Mouse (Mus musculus): ENCODE measurements around the gene Tpm3. TPM values are rescaled to one million over a fixed set of nuclear protein-coding genes. Genes with fewer than 3 reads are reported as not detected.

Tpm3 gene
- polyA plus RNA-seq, 1 experiment from 2014 or later = 396 TPM

DNA sequence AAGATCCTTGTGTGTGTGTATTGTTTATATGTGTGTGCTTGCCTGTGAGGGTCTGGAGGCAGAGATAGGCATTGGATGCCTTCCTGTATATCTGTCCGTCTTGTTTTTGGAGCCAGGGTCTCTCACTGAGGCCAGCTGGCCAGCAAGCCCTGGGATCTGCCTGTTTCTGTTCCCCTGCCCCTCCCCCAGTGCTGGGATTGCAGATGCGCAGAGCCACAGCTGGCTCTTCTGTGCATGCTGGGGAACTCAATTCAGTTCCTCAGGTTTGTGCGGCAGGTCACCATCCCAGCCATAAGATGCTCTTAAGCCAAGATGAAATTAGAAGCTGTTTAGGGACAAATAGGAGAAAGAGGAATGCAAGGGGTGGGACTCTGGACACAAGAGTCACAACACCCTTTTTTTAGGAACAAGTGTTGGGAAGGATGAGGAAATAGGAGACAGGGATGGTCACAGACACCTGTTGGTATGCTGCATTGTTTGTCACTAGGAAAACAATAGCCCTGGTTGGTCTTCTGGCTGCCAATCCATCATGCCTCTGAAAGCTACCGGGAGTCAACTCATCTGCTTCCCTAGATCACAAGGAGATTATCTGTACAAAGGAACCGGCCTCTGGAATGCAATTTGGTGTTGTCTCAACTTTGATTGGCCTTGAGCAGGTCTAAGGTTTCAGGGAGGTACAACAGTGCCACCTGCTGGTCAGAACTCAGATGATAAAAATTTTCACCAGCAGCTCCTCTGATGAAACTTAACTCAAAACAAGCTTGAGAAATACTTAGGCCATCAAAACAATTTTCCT is 4.7 kb downstream of the Tpm3 start:
- no peak overlapping the region for H3K27ac ChIP-seq
- H3K4me2 ChIP-seq (replicated peaks) = no peak overlapping the region
- ATAC-seq = no peak
- peaks cover 30% of the 10 kb centered on the region for H3K4me1 ChIP-seq (replicated peaks)
- H3K9ac ChIP-seq (replicated peaks) = no peak overlapping the region
- no peak overlapping the region for H3K4me3 ChIP-seq (replicated peaks)
- no peaks in the 10 kb centered on the region for H3K27me3 ChIP-seq
- no peaks in the 10 kb centered on the region for H3K36me3 ChIP-seq
- WGBS = 4% methylated on average over 5 of the region's 5 CpGs
- H3K9me3 ChIP-seq = no peaks in the 10 kb centered on the region

DNA sequence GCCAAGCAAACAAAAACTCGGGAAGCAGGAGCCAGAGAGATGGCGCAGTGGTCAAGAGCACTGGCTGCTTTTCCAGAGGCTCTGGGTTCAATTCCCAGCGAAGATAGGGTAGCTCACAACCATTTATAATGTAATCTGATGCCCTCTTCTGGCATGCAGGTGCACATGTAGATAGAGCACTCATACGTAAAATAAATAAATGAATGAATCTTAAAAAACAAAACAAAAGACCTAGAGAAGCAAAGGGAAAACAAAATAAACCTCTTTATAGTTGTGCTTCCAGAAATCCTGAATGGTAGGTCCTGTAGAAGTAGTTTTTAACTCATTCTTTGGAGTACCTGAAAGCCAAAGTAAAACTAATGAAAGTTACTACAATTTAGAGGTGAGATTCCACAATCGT is 5.8 kb downstream of the Tpm3 start:
- Histone ChIP-seq H3K27ac (no peak overlapping the region), H3K9ac (replicated peaks) (no peak overlapping the region), H3K4me1 (replicated peaks) (peaks cover 41% of the 10 kb centered on the region), H3K9me3 (no peaks in the 10 kb centered on the region), H3K36me3 (no peaks in the 10 kb centered on the region), H3K4me3 (replicated peaks) (no peak overlapping the region), H3K4me2 (replicated peaks) (no peak overlapping the region), H3K27me3 (no peaks in the 10 kb centered on the region)
- WGBS = 53% methylated on average over 5 of the region's 5 CpGs
- ATAC-seq = no peak

DNA sequence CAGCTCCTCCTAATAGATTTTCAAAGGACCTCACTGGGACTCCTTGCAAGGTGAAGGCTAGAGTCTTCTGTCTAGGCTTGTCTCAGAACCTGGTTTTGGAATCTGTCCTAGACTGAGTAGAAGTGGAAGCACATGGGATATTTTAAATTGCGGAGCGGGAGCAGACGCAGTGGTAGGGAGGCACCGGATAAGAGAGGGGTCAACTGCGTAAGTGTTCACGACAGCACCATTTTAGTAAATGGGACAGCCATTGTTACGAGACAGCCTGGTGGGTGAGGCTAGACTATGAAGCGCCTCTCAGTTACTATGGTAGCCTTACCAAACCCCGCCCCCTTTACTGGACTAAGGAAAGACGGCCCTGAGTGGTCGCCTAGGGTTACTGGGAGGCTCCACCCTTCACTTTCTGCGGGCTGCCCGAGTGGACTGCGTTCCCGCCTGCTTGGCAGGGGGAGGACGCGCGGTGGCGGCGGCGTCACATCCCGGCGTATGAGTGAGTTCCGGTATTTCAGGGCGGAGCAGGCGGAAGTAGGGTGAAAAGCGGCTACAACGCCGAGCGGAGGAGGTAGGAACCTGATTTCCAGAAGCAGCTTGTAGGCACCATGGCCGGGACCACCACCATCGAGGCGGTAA is 6.8 kb downstream of the Tpm3 start:
- ATAC-seq = peak; percentile 97
- H3K4me2 ChIP-seq (replicated peaks) = peak overlapping the region; percentile 87
- under 1% methylated on average over 33 of the region's 33 CpGs for WGBS
- H3K9me3 ChIP-seq = no peaks in the 10 kb centered on the region
- H3K4me1 ChIP-seq (replicated peaks) = peaks cover 51% of the 10 kb centered on the region
- no peaks in the 10 kb centered on the region for H3K27me3 ChIP-seq
- H3K9ac ChIP-seq (replicated peaks) = peak overlapping the region; percentile 96
- H3K36me3 ChIP-seq = no peaks in the 10 kb centered on the region
- peak overlapping the region; percentile 94 for H3K27ac ChIP-seq
- H3K4me3 ChIP-seq (replicated peaks) = peak overlapping the region; percentile 97

DNA sequence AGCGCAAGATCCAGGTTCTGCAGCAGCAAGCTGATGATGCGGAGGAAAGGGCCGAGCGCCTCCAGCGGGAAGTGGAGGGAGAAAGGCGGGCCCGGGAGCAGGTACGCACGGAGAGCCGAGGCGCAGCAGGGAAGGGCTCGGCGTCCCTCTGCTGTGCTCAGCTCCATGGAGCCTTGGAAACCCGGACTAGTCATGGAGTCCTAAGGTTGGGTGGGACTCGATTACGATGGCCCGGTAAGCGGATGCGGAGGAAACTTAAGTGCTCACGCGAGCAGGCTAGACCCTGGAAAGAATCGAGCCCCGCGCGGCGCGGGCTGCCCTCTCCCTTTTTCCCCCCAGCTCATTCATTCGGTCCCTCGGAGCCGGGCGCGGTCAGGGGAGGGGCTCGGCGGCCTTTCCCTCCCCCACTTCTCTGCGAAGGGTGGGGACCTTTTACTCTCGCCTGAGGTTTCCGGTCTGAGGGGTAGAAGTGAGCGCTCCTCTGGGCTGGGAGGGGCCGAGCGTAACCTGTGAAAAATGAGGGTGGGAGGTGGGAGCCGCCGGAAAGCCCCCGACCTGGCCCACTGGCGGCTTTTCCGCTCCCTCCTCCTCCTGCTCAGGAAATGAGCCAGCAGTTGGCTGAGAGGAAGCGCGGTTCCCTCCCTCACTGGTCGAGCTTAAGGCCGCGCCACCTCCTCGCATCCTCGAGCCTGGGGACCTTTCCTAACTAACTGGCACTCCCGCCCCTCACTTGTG is 7.5 kb downstream of the Tpm3 start:
- H3K4me3 ChIP-seq (replicated peaks) = peak overlapping the region; percentile 97
- under 1% methylated on average over 51 of the region's 53 CpGs for whole genome bisulfite sequencing
- H3K9me3 ChIP-seq = no peaks in the 10 kb centered on the region
- ATAC-seq = peak; percentile 78
- no peaks in the 10 kb centered on the region for H3K36me3 ChIP-seq
- H3K4me2 ChIP-seq (replicated peaks) = peak overlapping the region; percentile 87
- peak overlapping the region; percentile 94 for H3K27ac ChIP-seq
- H3K27me3 ChIP-seq = no peaks in the 10 kb centered on the region
- H3K4me1 ChIP-seq (replicated peaks) = peaks cover 57% of the 10 kb centered on the region
- peak overlapping the region; percentile 96 for H3K9ac ChIP-seq (replicated peaks)

DNA sequence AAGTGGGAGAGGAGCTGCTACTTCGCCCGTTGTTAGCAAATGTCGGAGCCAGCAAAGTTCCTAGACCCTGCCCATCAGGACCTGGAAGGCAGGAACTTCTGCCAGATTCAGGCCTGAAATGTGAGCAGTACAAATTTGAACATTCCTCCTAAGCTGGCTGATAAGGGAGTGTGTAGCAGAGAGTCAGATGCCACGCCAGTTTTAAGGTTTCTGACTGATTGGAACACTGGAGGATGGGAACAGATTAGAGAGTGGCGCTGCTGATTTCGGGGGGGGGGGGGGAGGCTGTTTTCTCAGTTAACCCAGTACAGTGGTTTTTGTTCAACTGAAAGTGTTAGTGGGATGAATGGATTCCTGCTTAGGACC is 8.0 kb downstream of the Tpm3 start:
- ATAC-seq = no peak
- Histone ChIP-seq H3K9me3 (no peaks in the 10 kb centered on the region), H3K9ac (replicated peaks) (peak overlapping the region; percentile 96), H3K4me1 (replicated peaks) (peaks cover 57% of the 10 kb centered on the region), H3K27ac (peak overlapping the region; percentile 94), H3K36me3 (no peaks in the 10 kb centered on the region), H3K4me3 (replicated peaks) (peak overlapping the region; percentile 97), H3K4me2 (replicated peaks) (peak overlapping the region; percentile 87), H3K27me3 (no peaks in the 10 kb centered on the region)
- 0% methylated on average over 6 of the region's 6 CpGs for WGBS

DNA sequence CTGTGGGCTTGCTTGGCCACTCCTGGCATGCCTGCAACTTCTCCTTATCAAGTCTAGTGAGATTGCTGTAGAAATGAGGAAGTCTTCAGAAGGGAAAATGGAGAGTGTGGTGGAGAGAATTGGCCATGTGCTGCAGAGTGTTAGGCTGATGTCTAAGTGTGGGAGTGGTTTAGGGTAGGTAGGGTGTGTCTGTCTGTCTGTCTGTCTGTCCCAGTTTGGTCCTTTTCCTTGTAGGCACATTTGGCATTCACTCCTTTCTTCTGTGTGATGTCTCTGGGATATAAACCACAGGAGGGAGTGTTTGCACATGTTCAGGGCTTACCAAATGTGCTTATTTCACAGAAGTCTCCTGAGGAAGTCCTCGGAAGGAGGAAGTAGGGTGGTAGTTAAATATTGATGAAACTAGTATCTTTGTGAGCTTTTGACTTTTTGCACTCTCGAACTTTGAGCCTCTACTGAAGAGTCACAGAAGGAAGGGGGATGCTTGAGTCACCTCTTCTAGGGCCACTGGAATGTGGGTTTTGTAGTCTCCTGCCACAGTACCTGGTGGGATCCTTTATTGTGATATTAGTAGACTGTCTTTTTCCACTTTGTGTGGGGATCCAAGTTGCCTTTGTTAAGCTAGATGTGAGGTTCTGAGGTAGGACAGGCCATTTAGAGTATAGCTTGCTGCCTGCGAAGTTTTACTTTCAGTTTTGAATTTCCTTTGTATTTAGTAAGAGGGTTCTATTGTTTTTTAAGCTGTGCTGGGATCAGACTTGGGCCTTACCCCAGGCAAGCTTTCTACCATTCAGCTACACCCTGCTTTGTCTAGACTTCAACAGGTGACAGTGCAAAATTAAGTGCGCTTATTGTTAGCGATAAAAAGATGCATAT is 9.2 kb downstream of the Tpm3 start:
- H3K4me3 ChIP-seq (replicated peaks) = peak overlapping the region; percentile 97
- peak overlapping the region; percentile 41; the same call in 1 of the 2 replicates for H3K9ac ChIP-seq (replicated peaks)
- peak overlapping the region; percentile 87 for H3K4me2 ChIP-seq (replicated peaks)
- peaks cover 57% of the 10 kb centered on the region for H3K4me1 ChIP-seq (replicated peaks)
- no peak for ATAC-seq
- H3K27ac ChIP-seq = no peak overlapping the region
- 81% methylated on average over 5 of the region's 5 CpGs for WGBS
- no peaks in the 10 kb centered on the region for H3K9me3 ChIP-seq
- H3K27me3 ChIP-seq = no peaks in the 10 kb centered on the region
- peaks cover 4% of the 10 kb centered on the region; the same call in 1 of the 2 replicates for H3K36me3 ChIP-seq

DNA sequence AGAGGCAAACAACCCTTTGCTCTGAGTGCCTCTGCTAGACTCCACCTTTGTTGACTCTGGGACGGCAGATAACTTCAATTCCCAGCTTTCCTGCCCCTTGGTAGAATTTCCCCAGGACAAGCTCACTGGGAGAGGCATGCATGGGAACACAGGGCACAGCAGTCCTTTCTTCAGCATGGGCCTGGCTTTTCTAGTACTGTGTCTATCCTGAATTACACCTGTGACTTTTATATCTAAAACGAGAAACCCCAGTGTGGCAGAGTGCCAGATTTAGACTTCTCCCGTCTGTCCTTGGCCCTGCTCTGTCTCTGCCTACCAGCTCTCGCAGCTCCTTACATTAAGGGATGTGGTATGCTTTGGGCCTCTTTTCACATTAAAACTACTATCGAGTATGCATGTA is 10.6 kb downstream of the Tpm3 start:
- ATAC-seq = no peak
- Histone ChIP-seq H3K9me3 (no peaks in the 10 kb centered on the region), H3K4me3 (replicated peaks) (no peak overlapping the region), H3K27me3 (no peaks in the 10 kb centered on the region), H3K36me3 (peaks cover 17% of the 10 kb centered on the region), H3K27ac (no peak overlapping the region), H3K4me2 (replicated peaks) (peak overlapping the region; percentile 15; the same call in 1 of the 2 replicates), H3K4me1 (replicated peaks) (peaks cover 51% of the 10 kb centered on the region), H3K9ac (replicated peaks) (no peak overlapping the region)
- 72% methylated on average over 5 of the region's 5 CpGs for WGBS

DNA sequence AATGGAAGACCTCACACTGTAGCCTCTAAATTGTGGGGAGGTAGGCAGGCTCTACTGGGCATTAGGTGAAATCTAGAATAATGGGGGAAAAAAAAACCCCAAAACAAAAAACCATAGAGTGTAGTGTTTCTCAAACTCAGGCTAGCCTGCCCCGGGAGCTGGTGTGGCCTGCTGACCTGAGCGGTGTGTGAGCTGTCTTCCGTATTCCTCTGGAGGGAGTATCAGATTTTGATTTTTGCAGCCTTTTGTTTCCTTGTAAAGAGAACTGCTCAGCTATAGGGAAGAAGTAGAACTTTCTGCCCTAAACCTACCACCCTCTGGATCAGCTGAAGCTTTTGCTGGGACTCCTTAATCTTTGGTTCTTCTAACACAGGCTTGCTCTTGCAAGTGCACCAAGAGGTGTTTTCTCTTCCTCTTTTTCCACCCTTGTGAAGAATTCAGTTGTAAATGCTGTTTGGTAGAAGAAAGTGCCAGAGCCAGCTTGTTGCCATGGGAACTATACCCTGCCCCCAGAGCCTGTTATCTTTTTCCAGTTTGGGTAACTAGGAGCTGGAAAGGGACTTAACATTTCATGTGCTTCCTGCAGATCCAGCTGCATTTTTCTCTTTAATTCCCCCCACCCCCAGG is 11.4 kb downstream of the Tpm3 start:
- Histone ChIP-seq H3K4me2 (replicated peaks) (peak overlapping the region; percentile 28), H3K4me1 (replicated peaks) (peaks cover 48% of the 10 kb centered on the region), H3K27me3 (no peaks in the 10 kb centered on the region), H3K9ac (replicated peaks) (peak overlapping the region; percentile 28; the same call in 1 of the 2 replicates), H3K4me3 (replicated peaks) (no peak overlapping the region), H3K27ac (peak overlapping the region; percentile 62), H3K9me3 (no peaks in the 10 kb centered on the region), H3K36me3 (peaks cover 25% of the 10 kb centered on the region)
- WGBS = 52% methylated on average over 3 of the region's 3 CpGs
- no peak for ATAC-seq

DNA sequence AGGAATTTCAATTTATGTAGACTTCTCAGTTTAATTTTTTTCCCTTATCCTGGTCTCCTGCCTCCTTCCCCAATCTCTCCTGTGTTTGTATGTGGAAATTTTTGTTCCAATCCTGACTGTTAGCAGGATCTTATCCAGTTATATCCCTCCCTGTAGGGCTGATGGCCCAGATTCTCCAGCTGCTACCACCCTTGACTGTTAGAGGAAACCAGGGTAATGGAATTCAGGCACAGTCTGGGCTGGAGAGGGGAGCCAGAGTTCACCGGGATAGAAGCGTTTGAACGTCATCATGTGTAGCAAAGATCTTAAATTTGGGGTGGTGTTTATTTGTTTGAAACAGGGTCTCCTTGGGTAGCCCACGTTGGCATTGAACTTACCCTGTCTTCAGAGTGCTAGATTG is 12.3 kb downstream of the Tpm3 start:
- Histone ChIP-seq H3K27me3 (no peaks in the 10 kb centered on the region), H3K9ac (replicated peaks) (no peak overlapping the region), H3K36me3 (peaks cover 35% of the 10 kb centered on the region), H3K4me1 (replicated peaks) (peaks cover 45% of the 10 kb centered on the region), H3K9me3 (no peaks in the 10 kb centered on the region), H3K4me2 (replicated peaks) (no peak overlapping the region), H3K27ac (no peak overlapping the region), H3K4me3 (replicated peaks) (no peak overlapping the region)
- ATAC-seq = no peak
- WGBS = 87% methylated on average over 4 of the region's 4 CpGs

DNA sequence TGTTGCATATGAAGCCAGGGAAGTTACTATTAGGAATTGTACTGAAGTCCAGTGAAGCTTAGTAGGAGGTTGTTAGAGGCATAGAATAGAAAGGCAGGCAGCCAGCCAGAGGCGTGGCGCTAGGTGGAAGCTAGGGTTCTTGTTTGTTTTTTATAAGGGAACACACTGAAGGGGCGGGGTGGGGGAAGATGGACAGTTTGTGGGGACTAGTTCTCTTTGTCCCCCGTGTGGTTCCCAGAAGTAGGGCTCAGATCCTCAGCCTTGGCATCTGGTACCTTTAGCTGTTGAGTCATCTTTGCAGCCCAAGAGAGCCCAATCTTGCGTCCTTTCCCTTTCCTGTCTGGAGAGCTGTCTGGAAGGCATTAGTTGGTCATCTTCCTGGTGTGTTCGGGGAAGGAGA is 12.8 kb downstream of the Tpm3 start:
- Histone ChIP-seq H3K4me2 (replicated peaks) (no peak overlapping the region), H3K27me3 (no peaks in the 10 kb centered on the region), H3K36me3 (peaks cover 40% of the 10 kb centered on the region), H3K4me1 (replicated peaks) (peaks cover 45% of the 10 kb centered on the region), H3K9me3 (no peaks in the 10 kb centered on the region), H3K9ac (replicated peaks) (no peak overlapping the region), H3K27ac (no peak overlapping the region), H3K4me3 (replicated peaks) (no peak overlapping the region)
- WGBS = 95% methylated on average over 6 of the region's 6 CpGs
- no peak for ATAC-seq

DNA sequence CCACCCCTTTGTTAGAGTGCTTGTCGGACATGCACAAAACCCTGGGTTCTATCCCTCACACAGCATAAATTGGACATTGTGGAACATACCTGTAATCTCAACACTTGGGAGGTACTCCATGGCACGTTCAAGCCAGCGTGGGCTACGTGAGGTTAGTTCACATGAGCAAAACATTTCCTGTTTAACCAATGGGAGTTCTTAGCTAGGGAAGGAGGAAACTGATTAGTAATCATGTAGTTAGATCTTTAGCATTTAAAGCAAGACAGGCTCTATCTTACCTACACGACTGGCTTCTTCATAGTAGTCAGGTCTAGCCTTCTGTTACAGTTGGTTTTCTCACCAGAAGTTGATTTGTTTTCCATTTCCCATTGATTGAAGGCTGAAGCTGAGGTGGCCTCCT is 13.6 kb downstream of the Tpm3 start:
- Histone ChIP-seq H3K36me3 (peaks cover 48% of the 10 kb centered on the region), H3K9ac (replicated peaks) (no peak overlapping the region)

More for the DNA sequence above, 13.6 kb downstream of the Tpm3 start:
- ATAC-seq = no peak
- no peak overlapping the region for H3K4me3 ChIP-seq (replicated peaks)
- no peaks in the 10 kb centered on the region for H3K9me3 ChIP-seq
- H3K27me3 ChIP-seq = no peaks in the 10 kb centered on the region
- H3K4me1 ChIP-seq (replicated peaks) = peaks cover 38% of the 10 kb centered on the region
- no peak overlapping the region for H3K27ac ChIP-seq
- 93% methylated on average over 5 of the region's 5 CpGs for WGBS
- no peak overlapping the region for H3K4me2 ChIP-seq (replicated peaks)

All from midbrain, embryonic 13.5 days (tissue).